Mouse (Mus musculus) G1E (cell line): ENCODE data around the gene Mpv17.

Source experiments
- CTCF ChIP-seq: IDR thresholded peaks from 2 replicates; pipeline ENCODE4 v1.5.1; 2012; ENCODE audit warnings: low read depth, low read length, inconsistent platforms, mixed read lengths
- GATA1 ChIP-seq: IDR thresholded peaks from 2 replicates; pipeline ENCODE4 v1.6.1; 2012; ENCODE audit warnings: borderline replicate concordance, low read length, inconsistent platforms, mixed read lengths
- POLR2AphosphoS5 ChIP-seq: IDR thresholded peaks from 2 replicates; pipeline ENCODE4 v1.6.1; 2012; ENCODE audit warnings: low read depth, low read length, inconsistent platforms; ENCODE audit not compliant: insufficient replicate concordance
- TAL1 ChIP-seq: conservative IDR thresholded peaks from 2 replicates; pipeline ENCODE4 v1.6.1; 2012; ENCODE audit warnings: low read depth, low read length, inconsistent platforms, mixed read lengths

GRCm38 (mm10) chr5:31183678-31184077 is 29.6 kb upstream of the Mpv17 start:
- TF ChIP-seq CTCF (no peak), POLR2AphosphoS5 (no peak), TAL1 (no peak; the same call in 1 of the 2 replicates), GATA1 (no peak)
